Mouse (Mus musculus) spleen, adult 18-20 months (tissue): ENCODE results near the gene Zfp384.
A peak's percentile ranks its signal among the peaks of the same experiment; 100 is the strongest.

ENCODE experiments used
- DNase-seq, 2 experiments: peaks; one replicate each; pipeline ENCODE4 v3.0.0; 2022; ENCODE audit warnings: mixed read lengths in 2 of 2

Gene Zfp384

DNA sequence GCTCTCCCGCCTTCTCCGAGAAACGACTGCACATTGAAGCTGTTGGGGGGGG lies at the start of gene Zfp384:
Zfp384 (plus strand) TSS at position 17 of the 52 bp plus-strand sequence.
- no peak for DNase-seq

DNA sequence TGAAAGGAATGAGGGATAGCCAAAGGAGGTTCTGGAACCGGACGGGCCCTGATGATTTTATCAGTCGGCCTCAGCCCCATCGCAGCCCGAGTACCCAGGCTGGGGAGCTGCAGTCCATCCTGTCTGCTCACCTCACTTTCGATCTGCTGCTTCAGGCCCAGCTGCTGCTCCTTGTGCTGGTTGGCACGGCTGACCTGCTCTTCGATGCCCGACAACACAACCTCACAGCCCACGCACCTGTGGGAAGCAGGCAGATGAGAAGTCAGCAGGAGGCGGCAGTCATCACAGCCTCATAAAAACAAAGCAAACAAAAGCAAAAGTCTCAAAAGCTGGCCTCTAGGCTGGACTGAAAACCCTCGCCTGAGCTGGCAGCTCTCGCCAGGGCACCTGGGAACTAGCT lies 49.0 kb upstream of the Zfp384 start:
- DNase-seq: no peak

GRCm38 (mm10) chr6:124961021-124961420 lies 47.9 kb upstream of the Zfp384 start:
- no peak for DNase-seq

DNA sequence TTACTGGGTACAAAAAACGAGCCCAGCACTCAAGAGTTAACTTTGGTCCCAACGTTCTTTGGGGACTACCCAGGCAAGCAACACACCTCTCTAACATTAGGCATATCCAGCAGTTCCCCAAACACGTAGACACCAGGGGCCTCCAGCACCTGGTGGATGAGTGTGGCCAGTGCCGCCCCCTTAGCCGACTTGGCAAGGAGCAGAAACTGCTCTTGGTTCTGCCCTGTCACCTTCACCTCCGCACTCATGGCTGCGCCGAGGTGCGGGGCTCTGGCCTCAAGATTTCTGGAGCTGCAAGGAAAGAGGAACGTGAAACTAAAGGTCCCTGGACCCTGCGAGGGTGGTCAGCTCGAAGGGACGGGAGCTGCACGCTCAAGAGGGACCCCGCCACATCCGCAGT lies 44.3 kb upstream of the Zfp384 start:
- no peak for DNase-seq

DNA sequence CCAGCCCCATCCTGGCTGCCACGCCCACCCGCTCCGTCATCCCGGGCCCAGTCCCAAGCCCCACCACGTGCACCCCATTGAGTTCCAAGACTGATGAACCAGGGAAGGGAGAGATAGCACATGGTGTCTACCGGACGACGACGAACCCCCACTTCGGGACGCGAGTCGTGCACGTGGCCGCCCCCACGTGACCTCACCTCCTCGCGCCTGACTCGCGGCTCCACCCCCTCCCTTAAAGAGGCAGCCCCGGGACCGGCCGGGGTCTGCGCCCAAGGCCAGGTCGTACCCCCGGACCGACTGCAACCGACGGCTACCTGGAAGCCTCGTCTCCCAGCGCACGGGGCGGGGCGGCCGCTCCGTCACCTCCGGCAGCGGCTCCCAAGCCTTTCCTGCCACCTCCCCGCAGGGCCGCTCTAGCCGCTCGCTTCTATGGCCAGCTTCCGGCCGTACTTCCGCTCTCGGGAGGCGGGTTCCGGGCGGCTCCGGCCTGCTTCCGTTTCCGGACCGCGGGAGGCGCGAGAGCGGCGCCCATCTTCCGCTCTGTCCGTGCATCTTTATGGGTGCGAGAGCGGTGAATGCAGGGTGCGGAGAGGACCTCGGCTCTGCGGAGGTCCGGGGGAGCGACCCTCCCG lies 43.7 kb upstream of the Zfp384 start, which contains the start of gene Cops7a:
Cops7a (minus strand) TSS at position 451 of the 632 bp plus-strand sequence.
- DNase-seq: peak; percentile 92 to 94

- no peak for DNase-seq
Measured at GRCm38 (mm10) chr6:124965747-124966146, 43.2 kb upstream of the Zfp384 start.

GRCm38 (mm10) chr6:124966466-124967118 lies 42.4 kb upstream of the Zfp384 start:
- peak in 1 of 2 experiments; percentile 16 for DNase-seq

DNA sequence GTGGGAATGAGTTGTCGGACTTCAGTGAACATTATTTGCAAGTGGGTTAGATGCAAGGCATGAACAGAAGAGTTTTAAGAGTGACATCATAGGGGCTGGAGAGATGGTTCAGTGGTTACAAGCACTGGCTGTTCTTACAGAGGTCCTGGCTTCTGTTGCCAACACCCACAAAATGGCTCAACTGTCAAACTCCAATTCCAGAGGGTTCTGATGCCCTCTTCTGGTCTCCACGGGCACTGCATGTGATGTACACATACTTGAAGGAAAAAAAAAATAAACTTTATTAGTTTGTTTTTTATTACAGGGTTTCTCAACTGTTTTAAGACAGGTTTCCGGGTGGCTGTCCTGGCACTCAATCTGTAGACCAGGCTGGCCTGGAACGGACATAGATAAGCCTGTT lies 41.2 kb upstream of the Zfp384 start:
- DNase-seq: peak; percentile 15 to 51

- DNase-seq: no peak
Measured at GRCm38 (mm10) chr6:124992241-124992640, 16.7 kb upstream of the Zfp384 start.

DNA sequence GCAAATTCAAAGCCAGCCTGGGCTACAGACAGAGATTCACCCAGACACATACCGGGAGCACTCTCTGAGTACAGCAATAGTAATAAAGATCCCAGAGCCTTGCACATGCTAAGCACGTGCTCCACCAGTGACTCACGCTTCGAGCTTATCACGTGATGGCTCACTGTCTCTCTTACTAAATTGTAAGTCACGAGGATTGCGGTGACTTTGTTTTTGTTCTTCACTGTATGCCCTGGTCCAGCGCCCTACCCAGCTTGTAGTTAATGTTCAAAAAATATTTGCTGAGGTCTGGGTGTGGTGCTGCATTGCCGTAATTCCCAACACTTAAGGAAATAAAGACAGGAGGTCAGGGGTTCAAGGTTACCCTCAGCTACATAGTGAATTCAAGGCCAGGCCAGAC lies 15.6 kb upstream of the Zfp384 start:
- DNase-seq: no peak

DNA sequence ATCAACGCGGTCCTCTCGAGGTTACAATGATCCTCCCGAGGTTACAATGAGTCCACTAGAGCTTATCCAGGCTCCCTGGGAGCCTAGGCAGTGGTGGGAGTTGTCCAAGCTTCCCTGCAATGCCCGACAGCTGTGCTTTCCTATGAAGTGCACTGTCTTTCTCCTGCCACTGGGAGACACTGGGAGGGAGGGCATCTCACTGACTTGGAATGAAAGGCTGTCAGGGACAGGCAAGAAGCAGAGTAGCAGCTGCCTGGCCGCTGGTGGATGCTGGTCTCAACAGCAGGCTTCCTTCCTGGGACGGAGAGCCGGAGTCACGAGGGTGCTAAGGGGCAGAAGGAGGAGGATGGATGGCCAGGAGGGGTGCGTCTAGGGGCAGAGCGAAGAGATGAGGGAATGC lies 15.1 kb upstream of the Zfp384 start:
- no peak for DNase-seq

DNA sequence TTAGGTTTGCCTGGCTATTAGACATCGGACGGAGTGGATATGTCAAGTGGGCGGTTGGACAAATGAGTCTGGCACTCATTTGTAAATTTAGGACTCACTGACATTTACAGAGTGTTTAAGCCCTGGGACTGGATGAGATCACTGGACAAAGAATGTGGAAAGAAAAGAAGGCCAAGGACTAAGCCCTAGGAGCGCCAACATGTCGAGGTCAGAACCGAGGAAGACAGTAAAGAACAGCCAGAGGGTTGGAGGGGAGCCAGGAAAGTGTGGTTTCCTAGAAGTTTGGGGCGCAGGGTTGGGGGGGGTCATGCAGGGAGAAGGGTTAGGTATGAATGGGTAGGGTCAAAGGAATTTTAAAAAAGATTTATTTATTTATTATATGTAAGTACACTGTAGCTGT lies 13.7 kb upstream of the Zfp384 start:
- no peak for DNase-seq

- no peak for DNase-seq
Measured at GRCm38 (mm10) chr6:124995831-124996403, 13.0 kb upstream of the Zfp384 start.

DNA sequence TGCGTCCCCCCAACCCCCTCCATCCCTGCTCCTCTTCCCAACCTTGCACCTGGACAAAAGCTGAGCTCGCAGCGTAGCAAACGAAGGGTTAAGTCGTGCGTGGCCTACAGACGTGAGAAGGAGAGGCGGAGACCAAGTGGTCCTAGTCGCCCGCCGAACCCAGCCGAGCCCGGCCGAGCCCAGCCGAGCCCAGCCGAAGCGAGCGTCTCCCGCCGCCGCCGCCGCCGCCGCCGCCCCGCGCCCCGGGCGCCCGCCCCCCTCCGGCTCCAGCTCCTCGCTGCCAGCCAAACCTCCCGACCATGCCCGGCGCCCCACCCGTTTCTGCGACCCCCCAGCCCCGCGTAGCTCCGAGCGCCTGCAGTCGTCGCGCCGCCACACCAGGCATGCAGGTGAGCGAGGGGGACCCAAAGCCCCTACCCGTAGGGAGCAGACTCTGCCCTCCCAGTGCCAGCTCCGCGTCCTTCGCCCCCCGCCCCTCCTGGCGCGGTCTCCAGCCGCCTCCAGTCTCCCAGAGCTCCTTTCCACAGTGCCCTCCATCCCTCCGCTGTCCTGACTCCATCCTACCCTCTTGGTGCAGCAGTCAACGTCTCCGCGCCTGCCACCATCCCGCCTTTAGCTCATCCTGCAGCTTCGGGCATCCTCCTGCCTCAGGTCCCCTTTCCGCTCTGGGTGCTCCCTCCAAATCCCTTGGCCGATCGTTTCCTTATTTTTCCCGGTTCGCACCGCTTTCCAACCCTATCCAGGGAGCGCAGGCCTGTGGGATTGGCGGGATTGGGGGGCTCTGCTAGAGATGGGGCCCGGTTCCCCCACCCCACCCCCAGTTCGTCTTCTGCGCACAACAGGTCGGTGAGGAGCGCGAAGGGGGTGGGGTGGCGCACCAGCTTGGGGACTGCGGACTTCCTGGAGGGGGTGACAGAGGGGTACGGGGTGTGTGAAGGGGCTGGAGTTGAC lies 12.1 kb upstream of the Zfp384 start, which contains the start of gene Pianp:
Pianp (plus strand) TSS at position 144 of the 951 bp plus-strand sequence.
- peak; percentile 41 to 76 for DNase-seq

DNA sequence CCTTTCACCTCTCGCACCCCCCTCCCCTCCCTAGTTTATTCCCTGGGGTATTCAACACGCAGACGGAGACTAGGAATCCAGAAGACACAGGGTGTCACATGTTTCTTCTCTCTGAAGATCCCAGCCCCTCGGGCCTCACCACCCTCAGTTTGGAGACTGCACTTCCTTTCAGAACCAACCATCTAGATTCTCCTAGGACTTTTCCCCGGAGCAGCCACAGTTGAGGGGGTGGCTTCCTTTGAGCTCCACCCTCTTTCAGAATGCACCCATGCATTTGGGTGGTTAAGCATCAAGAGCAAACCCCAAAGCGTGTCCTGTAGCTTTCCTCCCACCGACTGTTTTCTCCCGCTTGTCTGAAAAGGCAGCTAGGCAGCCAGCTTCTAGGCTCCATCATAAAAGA lies 10.9 kb upstream of the Zfp384 start:
- DNase-seq: no peak

GRCm38 (mm10) chr6:124999091-124999490 lies 9.9 kb upstream of the Zfp384 start:
- no peak for DNase-seq

GRCm38 (mm10) chr6:124999546-124999945 lies 9.4 kb upstream of the Zfp384 start:
- DNase-seq: no peak

DNA sequence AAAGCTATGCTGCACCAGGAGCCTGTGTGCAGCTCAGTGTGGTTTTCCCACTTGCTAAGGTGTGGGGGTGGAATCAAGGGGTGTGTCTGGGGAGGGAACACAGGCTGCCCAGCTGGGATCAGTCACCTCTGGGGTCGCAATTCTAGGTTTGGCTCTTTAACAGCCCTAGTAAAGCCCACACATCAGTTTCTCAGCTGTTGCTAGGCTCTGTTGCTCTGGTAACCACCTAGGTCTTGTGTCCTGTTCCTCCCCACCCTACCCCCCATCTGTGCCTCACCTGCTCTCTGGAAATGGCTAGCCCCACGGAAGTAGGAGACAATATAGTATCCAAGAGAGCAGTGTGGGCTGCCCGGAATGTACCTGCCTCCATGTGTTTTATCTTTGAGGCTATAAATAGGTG lies 5.2 kb upstream of the Zfp384 start:
- DNase-seq: no peak

DNA sequence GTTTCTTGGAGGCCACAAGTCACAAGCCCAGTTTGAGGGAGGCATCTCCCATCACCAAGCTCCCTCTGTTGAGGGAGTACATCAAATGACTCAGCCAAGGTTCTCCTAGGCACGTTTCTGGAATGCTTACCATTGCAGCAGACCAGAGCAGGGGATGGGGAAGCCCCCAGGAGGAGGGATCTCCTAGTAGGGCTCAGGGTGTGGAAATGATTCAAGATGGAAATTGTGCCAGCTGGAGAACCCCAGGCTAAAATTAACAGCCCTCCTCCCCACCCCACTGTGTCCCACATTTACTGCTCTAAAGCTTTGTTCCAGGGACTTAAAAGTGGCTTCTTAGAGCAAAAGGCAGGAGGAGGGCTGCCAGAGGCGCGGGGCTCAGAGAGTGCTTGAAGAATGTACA lies 3.9 kb upstream of the Zfp384 start:
- no peak for DNase-seq

GRCm38 (mm10) chr6:125008060-125008459 lies 885 bp upstream of the Zfp384 start:
- DNase-seq: no peak

DNA sequence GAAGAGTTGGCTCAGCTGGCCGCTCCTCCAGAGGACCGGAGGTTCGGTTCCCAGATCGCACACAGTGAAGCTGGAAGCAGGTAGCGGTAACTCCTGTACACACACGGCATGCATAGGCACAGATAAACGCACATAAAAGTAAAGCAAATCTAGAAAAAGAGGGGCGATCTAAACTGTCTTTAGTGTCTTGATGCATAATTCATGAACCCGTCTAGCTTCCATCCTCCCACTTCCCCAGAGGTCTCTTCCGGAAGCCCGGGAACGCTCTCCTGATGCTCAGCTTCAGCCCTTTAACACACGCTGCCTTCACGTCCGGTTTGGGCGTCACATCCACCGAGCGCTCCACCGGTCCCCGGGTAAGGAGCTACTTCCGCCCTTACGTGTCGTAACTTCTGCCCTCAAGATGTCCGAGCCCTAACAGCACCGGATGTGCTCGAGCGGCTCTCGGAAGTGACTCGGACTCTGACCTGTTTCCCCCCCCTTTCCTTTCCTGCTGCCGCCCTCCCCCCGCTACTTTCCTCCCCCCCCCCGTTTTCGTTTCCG lies 288 bp upstream of the Zfp384 start:
- DNase-seq: peak; percentile 89 to 95

DNA sequence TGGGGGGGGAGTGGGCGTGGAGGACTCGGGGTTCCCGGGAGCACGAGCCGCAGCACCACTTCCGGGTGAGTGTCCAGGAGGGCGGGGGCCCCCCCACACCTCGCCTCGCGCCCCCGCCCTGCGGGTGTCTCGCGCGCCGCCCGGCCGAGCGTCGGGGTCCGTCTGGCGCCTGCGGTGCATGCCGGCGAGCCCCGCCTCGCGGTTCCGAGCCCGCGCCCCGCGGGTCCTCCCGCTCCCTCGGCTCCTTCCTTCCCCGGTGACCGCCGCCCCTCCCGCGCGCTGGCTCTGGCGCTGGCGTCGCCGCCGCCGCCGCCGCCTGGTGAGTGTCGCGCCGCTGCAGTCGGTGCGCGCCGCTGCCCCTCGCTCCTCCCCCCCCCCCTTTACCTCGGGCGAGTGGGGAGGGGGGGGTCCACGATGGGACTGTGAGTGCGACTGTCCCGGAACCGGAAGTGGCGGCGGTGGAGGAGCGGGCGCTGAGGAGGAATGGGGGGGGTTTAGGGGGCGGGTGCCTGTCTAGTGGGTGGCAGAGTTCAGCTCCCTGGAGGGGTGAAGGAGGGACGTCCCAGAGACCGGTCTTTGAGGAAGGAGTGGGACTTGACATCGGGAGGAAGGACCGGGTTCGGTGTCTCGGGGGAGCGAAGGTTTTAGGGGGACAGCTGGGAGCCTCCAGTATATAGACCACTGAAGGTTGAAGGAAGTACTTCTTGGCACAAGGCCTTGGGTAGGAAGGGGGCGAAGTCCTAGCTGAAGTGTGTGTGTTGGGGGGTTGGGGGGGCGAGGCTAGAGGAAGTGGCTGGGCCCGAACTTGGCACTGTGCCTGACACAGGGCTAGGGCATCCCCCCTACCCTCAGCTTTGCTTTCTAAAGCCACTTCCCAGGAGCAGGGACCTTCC lies 482 bp downstream of the Zfp384 start:
- peak; percentile 72 for DNase-seq
